Mouse (Mus musculus) MEL (cell line): ENCODE data around the gene Msi2. TPM values are rescaled to one million over a fixed set of nuclear protein-coding genes. Genes with fewer than 3 reads are reported as not detected.
A peak's percentile ranks its signal among the peaks of the same experiment; 100 is the strongest.

Source experiments
- DNase-seq: peaks from one replicate; pipeline ENCODE4 v3.0.0; 2011; ENCODE audit warnings: low read depth, low spot score
- H3K27ac ChIP-seq: 2 replicates; pipeline ENCODE4 v1.5.1; 2012; ENCODE audit warnings: low read depth, mild to moderate bottlenecking, control low read depth, low read length, moderate library complexity; ENCODE audit not compliant: control insufficient read depth
- H3K27me3 ChIP-seq, 2 experiments: fragments of 150-350 bp in 1 of 2; sonication (generic) in 1 of 2; 2 replicates each; pipeline ENCODE4 v1.6.1; 2012; ENCODE audit warnings: low read length in 2 of 2, mild to moderate bottlenecking in 2 of 2, improper control_type of control experiment in 1 of 2, moderate library complexity in 1 of 2; ENCODE audit not compliant: insufficient read depth in 2 of 2, control insufficient read depth in 1 of 2
- H3K36me3 ChIP-seq, 2 experiments: 2 replicates each; pipeline ENCODE4 v1.6.1; 2012 to 2014; ENCODE audit warnings: low read length in 2 of 2, improper control_type of control experiment in 1 of 2, inconsistent platforms in 1 of 2, mild to moderate bottlenecking in 1 of 2; ENCODE audit not compliant: insufficient read depth in 2 of 2, control insufficient read depth in 1 of 2
- H3K4me1 ChIP-seq, 2 experiments: fragments of 150-350 bp in 1 of 2; sonication (generic) in 1 of 2; 2 replicates each; pipeline ENCODE4 v1.6.1; 2012; ENCODE audit warnings: low read length in 2 of 2, improper control_type of control experiment in 1 of 2, mild to moderate bottlenecking in 1 of 2; ENCODE audit not compliant: insufficient read depth in 2 of 2, control insufficient read depth in 1 of 2
- H3K4me3 ChIP-seq, 2 experiments: fragments of 150-350 bp in 1 of 2; sonication (generic) in 1 of 2; 2 replicates each; pipeline ENCODE4 v1.5.1; 2012; ENCODE audit warnings: low read depth in 2 of 2, low read length in 2 of 2, mild to moderate bottlenecking in 2 of 2, moderate library complexity in 2 of 2, control low read depth in 1 of 2, improper control_type of control experiment in 1 of 2; ENCODE audit not compliant: control insufficient read depth in 1 of 2, insufficient read depth in 1 of 2
- H3K79me2 ChIP-seq: 2 replicates; pipeline ENCODE4 v1.6.1; 2012; ENCODE audit warnings: mild to moderate bottlenecking, low read length, moderate library complexity; ENCODE audit not compliant: control insufficient read depth, poor library complexity, insufficient read depth
- H3K9ac ChIP-seq: 2 replicates; pipeline ENCODE4 v1.6.1; 2012; ENCODE audit warnings: low read depth, mild to moderate bottlenecking, control low read depth, low read length, moderate library complexity; ENCODE audit not compliant: control insufficient read depth, poor library complexity, severe bottlenecking
- H3K9me3 ChIP-seq: fragments of 150-350 bp; sonication (generic); replicated peaks from 2 replicates; pipeline ENCODE4 v1.6.1; 2012; ENCODE audit warnings: mild to moderate bottlenecking, low read length, improper control_type of control experiment, moderate library complexity; ENCODE audit not compliant: insufficient read depth
- BHLHE40 ChIP-seq: IDR thresholded peaks from 2 replicates; pipeline ENCODE4 v1.6.1; 2012; ENCODE audit warnings: low read depth, mild to moderate bottlenecking, inconsistent platforms, low read length, improper control_type of control experiment, borderline replicate concordance
- CHD1 ChIP-seq: IDR thresholded peaks from 2 replicates; pipeline ENCODE4 v1.6.1; 2012; ENCODE audit warnings: low read depth, mild to moderate bottlenecking, inconsistent platforms, low read length, improper control_type of control experiment
- CHD2 ChIP-seq: IDR thresholded peaks from 2 replicates; pipeline ENCODE4 v1.6.1; 2011; ENCODE audit warnings: low read length, improper control_type of control experiment
- E2F4 ChIP-seq: IDR thresholded peaks from 2 replicates; pipeline ENCODE4 v1.6.1; 2011; ENCODE audit warnings: low read depth, low read length, improper control_type of control experiment, borderline replicate concordance
- ELF1 ChIP-seq: IDR thresholded peaks from 2 replicates; pipeline ENCODE4 v1.6.1; 2014; ENCODE audit warnings: low read depth, mild to moderate bottlenecking, inconsistent platforms, low read length, improper control_type of control experiment, moderate library complexity
- EP300 ChIP-seq, 2 experiments: IDR thresholded peaks; 2 replicates each; pipeline ENCODE4 v1.6.1; 2011; ENCODE audit warnings: improper control_type of control experiment in 2 of 2, low read length in 2 of 2, low read depth in 1 of 2, mild to moderate bottlenecking in 1 of 2
- ETS1 ChIP-seq: IDR thresholded peaks from 2 replicates; pipeline ENCODE4 v1.6.1; 2012; ENCODE audit warnings: low read depth, mild to moderate bottlenecking, inconsistent platforms, low read length, improper control_type of control experiment, moderate library complexity
- GATA1 ChIP-seq: IDR thresholded peaks from 2 replicates; pipeline ENCODE4 v1.6.1; 2011; ENCODE audit warnings: low read depth, low read length, improper control_type of control experiment
- KAT2A ChIP-seq: conservative IDR thresholded peaks from 2 replicates; pipeline ENCODE4 v1.6.1; 2012; ENCODE audit warnings: low read depth, low read length, improper control_type of control experiment, inconsistent platforms
- MAFK ChIP-seq: IDR thresholded peaks from 2 replicates; pipeline ENCODE4 v1.6.1; 2011; ENCODE audit warnings: low read depth, mild to moderate bottlenecking, low read length, improper control_type of control experiment, borderline replicate concordance
- MAX ChIP-seq: IDR thresholded peaks from 2 replicates; pipeline ENCODE4 v1.6.1; 2011; ENCODE audit warnings: low read length, improper control_type of control experiment
- MAZ ChIP-seq: IDR thresholded peaks from 2 replicates; pipeline ENCODE4 v1.6.1; 2012; ENCODE audit warnings: low read depth, mild to moderate bottlenecking, inconsistent platforms, low read length, improper control_type of control experiment
- MXI1 ChIP-seq: IDR thresholded peaks from 2 replicates; pipeline ENCODE4 v1.6.1; 2011; ENCODE audit warnings: mild to moderate bottlenecking, low read depth, low read length, improper control_type of control experiment
- MYC ChIP-seq: IDR thresholded peaks from 2 replicates; pipeline ENCODE4 v1.6.1; 2011; ENCODE audit warnings: low read depth, mild to moderate bottlenecking, low read length, improper control_type of control experiment, moderate library complexity
- NRF1 ChIP-seq: IDR thresholded peaks from 2 replicates; pipeline ENCODE4 v1.6.1; 2014; ENCODE audit warnings: low read depth, mild to moderate bottlenecking, inconsistent platforms, low read length, improper control_type of control experiment, moderate library complexity; ENCODE audit not compliant: poor library complexity, insufficient read depth, severe bottlenecking
- POLR2A ChIP-seq, 2 experiments: IDR thresholded peaks; 2 replicates each; pipeline ENCODE4 v1.6.1; 2011 to 2012; ENCODE audit warnings: low read length in 2 of 2, mild to moderate bottlenecking in 2 of 2, control low read depth in 1 of 2, improper control_type of control experiment in 1 of 2, low read depth in 1 of 2, moderate library complexity in 1 of 2; ENCODE audit not compliant: control insufficient read depth in 1 of 2, insufficient read depth in 1 of 2, poor library complexity in 1 of 2
- POLR2AphosphoS5 ChIP-seq: IDR thresholded peaks from 2 replicates; pipeline ENCODE4 v1.6.1; 2012; ENCODE audit warnings: low read depth, borderline replicate concordance, mild to moderate bottlenecking, inconsistent platforms, low read length, moderate library complexity, mixed read lengths
- RCOR1 ChIP-seq: IDR thresholded peaks from 2 replicates; pipeline ENCODE4 v1.6.1; 2012; ENCODE audit warnings: low read depth, mild to moderate bottlenecking, inconsistent platforms, low read length, improper control_type of control experiment
- SIN3A ChIP-seq: IDR thresholded peaks from 2 replicates; pipeline ENCODE4 v1.6.1; 2012; ENCODE audit warnings: low read length, improper control_type of control experiment, inconsistent platforms
- TAL1 ChIP-seq: IDR thresholded peaks from 2 replicates; pipeline ENCODE4 v1.6.1; 2012; ENCODE audit warnings: mild to moderate bottlenecking, inconsistent platforms, low read length, moderate library complexity, mixed read lengths
- TBP ChIP-seq: IDR thresholded peaks from 2 replicates; pipeline ENCODE4 v1.8.0; 2011; ENCODE audit warnings: low read depth, low read length, improper control_type of control experiment
- TCF12 ChIP-seq: IDR thresholded peaks from 2 replicates; pipeline ENCODE4 v1.6.1; 2014; ENCODE audit warnings: low read depth, mild to moderate bottlenecking, inconsistent platforms, low read length, improper control_type of control experiment, moderate library complexity
- USF1 ChIP-seq: IDR thresholded peaks from 2 replicates; pipeline ENCODE4 v1.6.1; 2014; ENCODE audit warnings: low read depth, mild to moderate bottlenecking, inconsistent platforms, low read length, improper control_type of control experiment, moderate library complexity
- USF2 ChIP-seq, 2 experiments: IDR thresholded peaks; 2 replicates each; pipeline ENCODE4 v1.6.1; 2011 to 2012; ENCODE audit warnings: improper control_type of control experiment in 2 of 2, low read length in 2 of 2, borderline replicate concordance in 1 of 2, inconsistent platforms in 1 of 2, low read depth in 1 of 2, mild to moderate bottlenecking in 1 of 2; ENCODE audit not compliant: insufficient read depth in 1 of 2
- ZNF384 ChIP-seq: IDR thresholded peaks from 2 replicates; pipeline ENCODE4 v1.6.1; 2012; ENCODE audit warnings: low read depth, mild to moderate bottlenecking, inconsistent platforms, low read length, improper control_type of control experiment
- polyA plus RNA-seq, 2 experiments: library from polyadenylated mRNA; stranded (reverse) in 1 of 2; unstranded in 1 of 2; fragments of >175 nt in 1 of 2; fragments of >200 nt in 1 of 2; gene quantifications; 2 replicates each; pipeline versions ENCODE4 v1.2.1 to v1.2.4; 2012; ENCODE audit warnings: low replicate concordance in 2 of 2, low read depth in 1 of 2; ENCODE audit not compliant: insufficient read length in 2 of 2, insufficient read depth in 1 of 2, missing spikeins in 1 of 2
- total RNA-seq: library from RNA; depleted of rRNA; stranded (reverse); fragments of 300-350 nt; gene quantifications from 2 replicates; pipeline ENCODE4 v1.2.3, GENCODE M21; 2012

The Msi2 gene
- total and polyA plus RNA-seq, 3 experiments: 16.2 to 29.7 TPM; not detected in 1

- DNase-seq: no peak
- Histone ChIP-seq H3K27ac (no peak overlapping the region), H3K9ac (no peak overlapping the region), H3K36me3 (peaks cover 0 to 9% of the 10 kb centered on the region in 2 experiments; a peak in 2 of 4 replicates), H3K4me3 (no peak overlapping the region), H3K79me2 (no peaks in the 10 kb centered on the region), H3K9me3 (no peaks in the 10 kb centered on the region), H3K4me1 (peaks cover 6 to 16% of the 10 kb centered on the region in 2 experiments; a peak in 3 of 4 replicates), H3K27me3 (no peaks in the 10 kb centered on the region)
- TF ChIP-seq CHD2 (no peak), POLR2A (IDR thresholded peaks at IDR 0.05; ENCODE audit: control insufficient read depth in 1 of 2, insufficient read depth in 1 of 2, low read depth in 1 of 2, low read length in 2 of 2, poor library complexity in 1 of 2) (no peak), POLR2AphosphoS5 (no peak), SIN3A (no peak), MXI1 (no peak), CHD1 (no peak), KAT2A (no peak), E2F4 (no peak), NRF1 (no peak), ZNF384 (no peak), EP300 (IDR thresholded peaks at IDR 0.05; ENCODE audit: low read depth in 1 of 2, low read length in 2 of 2) (no peak), USF2 (IDR thresholded peaks at IDR 0.05; ENCODE audit: borderline replicate concordance in 1 of 2, insufficient read depth in 1 of 2, low read depth in 1 of 2, low read length in 2 of 2) (no peak), TCF12 (no peak), MAZ (no peak), MAFK (no peak), MYC (no peak), RCOR1 (no peak), USF1 (no peak), BHLHE40 (no peak)
These were observed 348.4 kb downstream of the Msi2 start for GRCm38 (mm10) chr11:88369898-88370297.

- Histone ChIP-seq H3K27me3 (no peaks in the 10 kb centered on the region), H3K4me1 (peaks cover 6 to 16% of the 10 kb centered on the region in 2 experiments; a peak in 3 of 4 replicates), H3K36me3 (peaks cover 0 to 9% of the 10 kb centered on the region in 2 experiments; a peak in 2 of 4 replicates)
- DNase-seq: peak; percentile 76
- TF ChIP-seq CHD1 (no peak), TAL1 (peak; percentile 67), ELF1 (no peak), MYC (peak; percentile 93), NRF1 (no peak), MXI1 (peak; percentile 69; the same call in 1 of the 2 replicates), RCOR1 (peak; percentile 66; the same call in 1 of the 2 replicates), TBP (0 out of 2 replicates have a peak, but pooled peaks have one; percentile 12), MAX (peak; percentile 89), ETS1 (peak; percentile 62), USF2 (IDR thresholded peaks at IDR 0.05; ENCODE audit: borderline replicate concordance in 1 of 2, insufficient read depth in 1 of 2, low read depth in 1 of 2, low read length in 2 of 2) (no peak), GATA1 (peak; percentile 94), EP300 (IDR thresholded peaks at IDR 0.05; ENCODE audit: low read depth in 1 of 2, low read length in 2 of 2) (peak; percentile 91 to 93), TCF12 (peak; percentile 87)
- TF ChIP-seq, all 39 proteins: peak for 10
- Histone ChIP-seq H3K4me3 (no peak overlapping the region), H3K9me3 (no peaks in the 10 kb centered on the region), H3K27ac (0 out of 2 replicates have a peak overlapping the region, but pooled peaks have one; percentile 24), H3K79me2 (no peaks in the 10 kb centered on the region), H3K9ac (no peak overlapping the region)
These were observed 350.8 kb downstream of the Msi2 start for GRCm38 (mm10) chr11:88367501-88367900.
